Mouse (Mus musculus): ENCODE results near the gene Lrrc59.

The Lrrc59 gene

GRCm38 (mm10) chr11:94617646-94618045 is 11.9 kb upstream of the Lrrc59 start:
- CTCF ChIA-PET, result interaction anchor here in 2 of 4 experiments (0.5 to 1.7 kb wide), 4 partner anchors 12 to 764 kb away, joined by 3 to 20 read pairs (median 4); partner anchors contain the start of gene Lrrc59 (in 1 of the 2)
- POLR2A ChIA-PET, result interaction anchor here in 3 of 4 experiments (0.5 to 6.3 kb wide), 18 partner anchors 9 to 416 kb away, joined by 3 to 110 read pairs (median 5); partner anchors contain the start of genes Lrrc59 (in 2 of the 3) and Acsf2 (in 1 of the 3)

DNA sequence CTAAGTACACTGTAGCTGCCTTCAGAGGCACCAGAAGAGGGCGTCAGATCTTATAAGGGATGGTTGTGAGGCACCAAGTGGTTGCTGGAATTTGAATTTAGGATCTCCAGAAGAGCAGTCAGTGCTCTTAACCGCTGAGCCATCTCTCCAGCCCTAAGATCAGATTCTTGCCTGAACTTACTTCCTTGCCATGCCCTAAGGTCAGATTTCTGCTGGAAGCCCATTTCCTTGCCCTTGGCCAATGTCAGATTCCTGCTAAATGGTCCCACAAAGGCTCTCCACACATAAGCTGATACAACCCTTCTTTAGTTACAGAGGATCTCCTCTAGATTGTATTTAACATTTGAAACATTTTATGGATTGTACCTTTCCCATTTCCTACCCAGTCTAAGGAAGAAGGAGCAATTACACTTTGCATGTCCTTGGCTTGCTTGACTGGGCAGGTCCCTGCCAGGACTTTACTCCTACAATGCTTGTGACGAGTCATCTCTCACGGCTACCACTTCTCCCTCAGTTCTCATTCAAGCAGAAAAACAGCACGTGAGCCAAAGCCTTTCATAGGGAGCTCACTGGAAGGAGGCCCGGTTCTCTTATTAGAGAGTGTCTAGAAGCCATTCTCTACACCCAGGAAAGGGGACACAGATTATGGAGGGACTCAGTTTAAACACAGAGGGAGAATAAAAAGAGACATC is 8.7 kb upstream of the Lrrc59 start:
- CTCF ChIA-PET, result interaction anchor here (0.5 to 2.6 kb wide), 20 partner anchors 8 to 459 kb away, joined by 3 to 69 read pairs (median 5); partner anchors contain the start of genes Lrrc59 (in 3 of the 4), Chad (in 1 of the 4) and Spata20 (in 1 of the 4)

GRCm38 (mm10) chr11:94621458-94621852 is 8.1 kb upstream of the Lrrc59 start:
- ChIA-PET CTCF (interaction anchor here (0.6 to 2.6 kb wide), 17 partner anchors 8 to 396 kb away, joined by 3 to 69 read pairs (median 5); partner anchors contain the start of genes Lrrc59 (in 3 of the 4), Chad (in 1 of the 4) and Spata20 (in 1 of the 4)), POLR2A (interaction anchor here (0.6 to 6.3 kb wide), 21 partner anchors 9 to 410 kb away, joined by 3 to 110 read pairs (median 4); partner anchors contain the start of genes Lrrc59 (in 3 of the 4), Eme1 (in 2 of the 4), Mrpl27 (in 2 of the 4) and Tob1 (in 1 of the 4))

More for the DNA sequence above, 8.7 kb upstream of the Lrrc59 start:
- POLR2A ChIA-PET, result interaction anchor here in 3 of 4 experiments (0.6 to 6.3 kb wide), 23 partner anchors 9 to 410 kb away, joined by 3 to 110 read pairs (median 4); partner anchors contain the start of genes Lrrc59 (in 3 of the 3), Eme1 (in 2 of the 3), Mrpl27 (in 2 of the 3) and Tob1 (in 1 of the 3)

- POLR2A ChIA-PET, result interaction anchor here (0.9 to 6.3 kb wide), 14 partner anchors 8 to 54 kb away, joined by 3 to 110 read pairs (median 4); partner anchors contain the start of genes Lrrc59 (in 3 of the 4), Eme1 (in 1 of the 4) and Mrpl27 (in 1 of the 4)
- CTCF ChIA-PET, result interaction anchor here in 3 of 4 experiments (0.6 to 2.6 kb wide), 11 partner anchors 8 to 397 kb away, joined by 3 to 69 read pairs (median 4); partner anchors contain the start of gene Lrrc59 (in 2 of the 3)
Observed at GRCm38 (mm10) chr11:94622162-94622561, 7.4 kb upstream of the Lrrc59 start.

GRCm38 (mm10) chr11:94629884-94630198 is 274 bp downstream of the Lrrc59 start:
- ChIA-PET CTCF (interaction anchor here in 3 of 4 experiments (0.5 to 2.8 kb wide), 41 partner anchors 9 to 236 kb away, joined by 3 to 69 read pairs (median 4); partner anchors contain the start of genes Eme1 (in 1 of the 3), Mrpl27 (in 1 of the 3) and Spata20 (in 1 of the 3)), POLR2A (interaction anchor here in 3 of 4 experiments (0.6 to 8.6 kb wide), 47 partner anchors 9 to 723 kb away, joined by 3 to 179 read pairs (median 5); partner anchors contain the start of genes Eme1 (in 3 of the 3), Mrpl27 (in 3 of the 3), Acsf2 (in 2 of the 3) and Tob1 (in 2 of the 3))

- CTCF ChIA-PET, result interaction anchor here in 3 of 4 experiments (0.5 to 2.8 kb wide), 22 partner anchors 9 to 403 kb away, joined by 3 to 69 read pairs (median 4); no protein-coding TSS in a partner anchor
Observed at GRCm38 (mm10) chr11:94630199-94631011, 838 bp downstream of the Lrrc59 start.

GRCm38 (mm10) chr11:94631969-94632368 is 2.4 kb downstream of the Lrrc59 start:
- ChIA-PET CTCF (no interaction called here), POLR2A (interaction anchor here (0.6 to 8.6 kb wide), 9 partner anchors 9 to 23 kb away, joined by 3 to 179 read pairs (median 25); partner anchors contain the start of genes Eme1 (in 1 of the 4) and Mrpl27 (in 1 of the 4))

More at GRCm38 (mm10) chr11:94630199-94631011, 838 bp downstream of the Lrrc59 start:
- POLR2A ChIA-PET, result interaction anchor here (0.6 to 8.6 kb wide), 43 partner anchors 9 to 722 kb away, joined by 3 to 179 read pairs (median 6); partner anchors contain the start of genes Eme1 (in 3 of the 4), Mrpl27 (in 3 of the 4), Acsf2 (in 2 of the 4) and Tob1 (in 2 of the 4)

GRCm38 (mm10) chr11:94632988-94633387 is 3.4 kb downstream of the Lrrc59 start:
- POLR2A ChIA-PET, result interaction anchor here in 2 of 4 experiments (0.5 to 8.6 kb wide), 12 partner anchors 10 to 283 kb away, joined by 3 to 179 read pairs (median 6); partner anchors contain the start of genes Eme1 (in 1 of the 2), Mrpl27 (in 1 of the 2) and Xylt2 (in 1 of the 2)
- CTCF ChIA-PET, result interaction anchor here in 1 of 4 experiments (2.4 kb wide), 1 partner anchor 12 kb away, joined by 15 read pairs; no protein-coding TSS in a partner anchor

DNA sequence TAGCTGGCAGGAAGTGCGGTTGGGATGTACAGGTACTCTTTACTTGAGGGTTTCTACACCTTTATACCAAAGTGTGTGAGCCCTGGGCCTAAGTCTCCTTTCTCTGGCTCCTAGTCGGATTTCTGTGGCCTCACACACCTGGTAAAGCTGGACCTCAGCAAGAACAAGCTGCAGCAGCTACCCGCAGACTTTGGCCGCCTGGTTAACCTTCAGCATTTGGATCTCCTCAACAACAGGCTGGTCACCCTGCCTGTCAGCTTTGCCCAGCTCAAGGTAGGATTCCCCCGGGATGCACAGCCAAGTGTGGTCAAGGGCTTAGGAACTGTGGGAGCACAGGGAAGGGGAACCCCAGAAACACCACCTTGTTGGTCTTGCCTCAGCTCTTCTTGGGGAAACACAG is 4.9 kb downstream of the Lrrc59 start:
- ChIA-PET CTCF (interaction anchor here in 3 of 4 experiments (0.6 to 2.4 kb wide), 3 partner anchors 9 to 1020 kb away, joined by 3 to 15 read pairs (median 4); no protein-coding TSS in a partner anchor), POLR2A (interaction anchor here in 3 of 4 experiments (0.7 to 8.6 kb wide), 15 partner anchors 9 to 423 kb away, joined by 3 to 179 read pairs (median 6); partner anchors contain the start of genes Eme1 (in 2 of the 3), Mrpl27 (in 2 of the 3), Tob1 (in 1 of the 3) and Xylt2 (in 1 of the 3))

GRCm38 (mm10) chr11:94644461-94645219 is 15.1 kb downstream of the Lrrc59 start:
- ChIA-PET CTCF (interaction anchor here in 1 of 4 experiments (0.7 kb wide), 1 partner anchor 15 kb away, joined by 3 read pairs; the partner anchor contains the start of gene Lrrc59), POLR2A (interaction anchor here in 3 of 4 experiments (0.6 to 12.7 kb wide), 9 partner anchors 9 to 41 kb away, joined by 3 to 179 read pairs (median 10); partner anchors contain the start of genes Eme1 (in 2 of the 3), Lrrc59 (in 2 of the 3) and Mrpl27 (in 2 of the 3))

GRCm38 (mm10) chr11:94646457-94646856 is 16.9 kb downstream of the Lrrc59 start:
- ChIA-PET POLR2A (interaction anchor here (0.5 to 12.7 kb wide), 13 partner anchors 8 to 80 kb away, joined by 3 to 179 read pairs (median 4); partner anchors contain the start of gene Lrrc59 (in 2 of the 4)), CTCF (no interaction called here)

- POLR2A ChIA-PET, result interaction anchor here (0.7 to 12.7 kb wide), 12 partner anchors 10 to 135 kb away, joined by 3 to 179 read pairs (median 7); partner anchors contain the start of gene Lrrc59 (in 3 of the 4)
- CTCF ChIA-PET, result interaction anchor here in 1 of 4 experiments (0.8 kb wide), 1 partner anchor 22 kb away, joined by 4 read pairs; no protein-coding TSS in a partner anchor
Observed at GRCm38 (mm10) chr11:94651241-94651640, 21.7 kb downstream of the Lrrc59 start.

DNA sequence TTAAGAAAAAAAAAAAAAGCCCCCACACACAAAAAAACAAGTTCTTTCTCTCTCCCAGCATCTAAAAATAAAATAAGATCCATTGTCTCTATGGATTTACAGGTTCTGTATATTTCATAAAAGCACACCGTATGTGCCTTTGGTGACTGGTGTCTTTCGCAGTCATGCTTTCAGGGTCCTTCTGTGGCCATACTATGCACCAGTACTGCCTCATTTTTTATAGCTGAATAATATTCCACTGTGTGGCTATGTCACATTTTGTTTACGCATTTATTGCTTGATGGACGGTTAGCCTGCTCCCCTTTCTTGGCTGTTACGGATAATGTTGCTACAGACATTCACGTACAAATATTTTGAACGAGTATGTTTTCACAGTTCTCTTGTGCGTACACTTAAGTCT is 23.4 kb downstream of the Lrrc59 start:
- POLR2A ChIA-PET, result interaction anchor here (0.5 to 3.7 kb wide), 26 partner anchors 8 to 442 kb away, joined by 3 to 22 read pairs (median 6); partner anchors contain the start of genes Lrrc59 (in 3 of the 4), Xylt2 (in 3 of the 4), Cacna1g (in 1 of the 4) and Tob1 (in 1 of the 4)
- CTCF ChIA-PET, result no interaction called here

DNA sequence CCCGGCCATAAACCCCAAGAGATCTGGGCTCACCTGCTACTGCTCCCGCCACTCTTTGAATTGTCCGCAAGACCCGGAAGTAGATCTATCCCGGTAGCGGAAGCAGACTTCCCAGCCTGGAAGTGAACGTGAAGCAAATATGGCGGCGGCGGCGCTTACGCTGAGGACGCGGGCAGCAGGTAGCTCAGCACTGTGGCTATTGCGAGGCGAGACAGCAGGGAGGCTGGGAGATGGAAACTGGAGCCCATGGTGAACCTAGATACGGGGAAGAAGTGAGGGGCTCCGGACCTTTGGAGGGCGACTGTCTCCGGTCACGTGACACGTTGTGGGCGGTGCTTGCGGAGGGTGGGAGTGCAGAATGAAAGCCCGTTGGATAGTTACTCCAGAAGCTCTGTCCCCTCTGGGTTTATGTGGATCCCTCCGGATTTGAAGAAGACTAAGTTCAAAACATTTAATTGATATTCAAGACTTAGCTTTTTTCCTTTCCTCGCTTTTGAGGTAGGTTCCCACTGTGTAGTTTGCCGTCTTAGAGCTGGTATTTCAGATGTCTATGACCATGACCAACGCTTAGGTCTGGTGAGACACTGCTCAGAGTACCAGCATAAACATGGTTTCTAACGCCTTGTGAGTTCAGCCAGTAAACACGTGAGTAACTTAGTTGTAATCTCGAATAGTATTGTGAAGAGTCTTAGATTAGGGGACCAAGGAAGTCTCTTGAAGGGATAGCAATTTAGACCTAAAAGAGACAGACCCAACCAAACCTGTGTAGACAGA is 24.3 kb downstream of the Lrrc59 start, which contains the start of the genes Mrpl27 and Eme1:
Gene Mrpl27, plus strand, starts transcription at position 105 of the 774 bp plus-strand sequence.
Gene Eme1, minus strand, starts transcription at position 302 of the 774 bp plus-strand sequence.
- ChIA-PET CTCF (interaction anchor here in 2 of 4 experiments (0.6 to 1.0 kb wide), 5 partner anchors 24 to 854 kb away, joined by 3 to 14 read pairs (median 3); partner anchors contain the start of gene Lrrc59 (in 1 of the 2)), POLR2A (interaction anchor here (0.7 to 3.7 kb wide), 38 partner anchors 8 to 443 kb away, joined by 3 to 22 read pairs (median 5); partner anchors contain the start of genes Lrrc59 (in 3 of the 4), Xylt2 (in 3 of the 4), Cacna1g (in 1 of the 4) and Tob1 (in 1 of the 4))

DNA sequence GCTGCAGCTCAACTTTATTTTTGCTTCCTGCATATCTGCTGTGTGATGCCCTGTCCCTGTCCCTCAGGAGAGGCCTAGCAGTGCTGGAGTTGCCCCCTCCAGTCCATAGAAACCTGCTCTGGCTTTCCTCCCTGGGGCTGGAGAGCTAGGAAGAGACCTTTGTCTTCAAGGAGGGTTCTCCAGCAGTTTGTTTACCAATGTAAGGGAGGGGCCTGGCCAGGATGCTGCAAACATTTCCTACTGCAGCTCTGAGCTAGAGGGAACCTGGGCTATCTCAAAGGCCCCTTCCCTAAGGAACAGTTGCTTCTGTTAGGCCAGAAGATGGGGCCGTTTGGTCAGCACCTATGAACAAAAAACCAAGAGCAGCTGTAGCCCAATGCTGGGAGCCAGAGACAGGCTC is 31.8 kb downstream of the Lrrc59 start:
- ChIA-PET CTCF (interaction anchor here in 2 of 4 experiments (1.1 to 1.4 kb wide), 2 partner anchors 69 kb away, joined by 3 read pairs; no protein-coding TSS in a partner anchor), POLR2A (interaction anchor here in 3 of 4 experiments (0.7 to 4.0 kb wide), 13 partner anchors 8 to 31 kb away, joined by 3 to 24 read pairs (median 5); partner anchors contain the start of gene Xylt2 (in 2 of the 3))

All from embryonic stem cell, embryonic (primary cell).